In genomic region chrX:74353467-74353770, GRCm38 (mm10) we compare ENCODE assay signal across 8 mouse cellular contexts. TPM values are rescaled to one million over a fixed set of nuclear protein-coding genes. Genes with fewer than 3 reads are reported as not detected.
DNase-seq lines count a peak whose midpoint lies in the region; ATAC-seq and TF ChIP-seq lines count a peak whose summit lies in the region.

Lage3 (minus strand) TSS chrX:74353618.

- no peaks in the 10 kb centered on the region for H3K9me3 ChIP-seq in E14TG2a.4 (ENCODE audit: low read length)
- no peaks in the 10 kb centered on the region for H3K9me3 ChIP-seq in forebrain, embryonic 13.5 days (replicated peaks)
- H3K9me3 ChIP-seq in heart, postnatal 0 days (replicated peaks; ENCODE audit: control insufficient read depth, low read length): no peaks in the 10 kb centered on the region
- H3K9me3 ChIP-seq in liver, embryonic 16.5 days (replicated peaks; ENCODE audit: control insufficient read depth, low read length): no peaks in the 10 kb centered on the region
- no peaks in the 10 kb centered on the region for H3K9me3 ChIP-seq in neural tube, embryonic 13.5 days

- no peak within 1 kb of the TSS for H3K27ac ChIP-seq in forebrain, embryonic 13.5 days
- H3K27ac ChIP-seq in heart, postnatal 0 days (ENCODE audit: low read depth): peak within 1 kb of the TSS; percentile 30
- H3K27ac ChIP-seq in liver, embryonic 16.5 days (ENCODE audit: low read length): no peak within 1 kb of the TSS
- H3K27ac ChIP-seq in neural tube, embryonic 13.5 days (replicated peaks): peak within 1 kb of the TSS; percentile 76

- TF ChIP-seq CTCF in E14TG2a.4 (conservative IDR thresholded peaks at IDR 0.05; ENCODE audit: low read length): no peak
- no peak for TF ChIP-seq CTCF in heart, postnatal 0 days (IDR thresholded peaks at IDR 0.05; ENCODE audit: low read depth)

- peak within 1 kb of the TSS; percentile 63 for H3K4me2 ChIP-seq in forebrain, embryonic 13.5 days
- peak within 1 kb of the TSS; percentile 67 for H3K4me2 ChIP-seq in heart, postnatal 0 days (ENCODE audit: low read depth, low read length)
- H3K4me2 ChIP-seq in liver, embryonic 16.5 days (ENCODE audit: low read depth, low read length): peak within 1 kb of the TSS; percentile 66
- peak within 1 kb of the TSS; percentile 61 for H3K4me2 ChIP-seq in neural tube, embryonic 13.5 days

- H3K36me3 ChIP-seq in E14TG2a.4 (ENCODE audit: insufficient read depth, low read length): 0 out of 2 replicates have a peak, but pooled peaks cover 4% of the 10 kb centered on the region
- H3K36me3 ChIP-seq in forebrain, embryonic 13.5 days (ENCODE audit: poor library complexity, severe bottlenecking): no peaks in the 10 kb centered on the region
- H3K36me3 ChIP-seq in heart, postnatal 0 days (replicated peaks; ENCODE audit: control insufficient read depth, insufficient read depth, low read length): no peaks in the 10 kb centered on the region
- H3K36me3 ChIP-seq in liver, embryonic 16.5 days (ENCODE audit: control insufficient read depth, insufficient read depth): no peaks in the 10 kb centered on the region
- H3K36me3 ChIP-seq in neural tube, embryonic 13.5 days: no peaks in the 10 kb centered on the region

- H3K4me1 ChIP-seq in E14TG2a.4 (replicated peaks; ENCODE audit: low read depth, low read length): no peaks in the 10 kb centered on the region
- peaks cover 4% of the 10 kb centered on the region; the same call in 1 of the 2 replicates for H3K4me1 ChIP-seq in forebrain, embryonic 13.5 days
- H3K4me1 ChIP-seq in heart, postnatal 0 days (ENCODE audit: control insufficient read depth, insufficient read depth): no peaks in the 10 kb centered on the region
- no peaks in the 10 kb centered on the region for H3K4me1 ChIP-seq in liver, embryonic 16.5 days (ENCODE audit: control insufficient read depth, low read depth, low read length)
- peaks cover 6% of the 10 kb centered on the region; the same call in 1 of the 2 replicates for H3K4me1 ChIP-seq in neural tube, embryonic 13.5 days (replicated peaks)

- DNase-seq in heart, postnatal 0 days (ENCODE audit: low spot score): peak; percentile 65
- peak; percentile 87 to 91 for DNase-seq in kidney, postnatal 4 days
- peak; percentile 45 for DNase-seq in telencephalon, adult 2 months (ENCODE audit: low read depth, low spot score)

- TF ChIP-seq EP300 in heart, postnatal 0 days (IDR thresholded peaks at IDR 0.05; ENCODE audit: low read depth): no peak

- 21% methylated on average over 9 of the region's 22 CpGs for WGBS in forebrain, embryonic 13.5 days
- WGBS in heart, postnatal 0 days: 9% methylated on average over 9 of the region's 22 CpGs
- 13% methylated on average over 16 of the region's 22 CpGs for WGBS in liver, embryonic 16.5 days (ENCODE audit: insufficient replicate concordance)
- WGBS in neural tube, embryonic 13.5 days: 38% methylated on average over 5 of the region's 22 CpGs

- peak within 1 kb of the TSS; percentile 65 for H3K9ac ChIP-seq in forebrain, embryonic 13.5 days
- peak within 1 kb of the TSS; percentile 60 for H3K9ac ChIP-seq in heart, postnatal 0 days (replicated peaks; ENCODE audit: low read depth, low read length)
- peak within 1 kb of the TSS; percentile 59 for H3K9ac ChIP-seq in liver, embryonic 16.5 days (ENCODE audit: low read depth, low read length)
- H3K9ac ChIP-seq in neural tube, embryonic 13.5 days: peak within 1 kb of the TSS; percentile 74

- H3K27me3 ChIP-seq in E14TG2a.4 (ENCODE audit: insufficient read depth, low read length): no peaks in the 10 kb centered on the region
- no peaks in the 10 kb centered on the region for H3K27me3 ChIP-seq in forebrain, embryonic 13.5 days
- H3K27me3 ChIP-seq in heart, postnatal 0 days (ENCODE audit: control insufficient read depth, insufficient read depth, low read length): no peaks in the 10 kb centered on the region
- H3K27me3 ChIP-seq in liver, embryonic 16.5 days (ENCODE audit: control insufficient read depth, insufficient read depth, low read depth, low read length): no peaks in the 10 kb centered on the region
- H3K27me3 ChIP-seq in neural tube, embryonic 13.5 days: no peaks in the 10 kb centered on the region

- H3K4me3 ChIP-seq in E14TG2a.4 (replicated peaks; ENCODE audit: low read length): peak within 1 kb of the TSS; percentile 84
- peak within 1 kb of the TSS; percentile 45 for H3K4me3 ChIP-seq in forebrain, embryonic 13.5 days
- H3K4me3 ChIP-seq in heart, postnatal 0 days (ENCODE audit: low read depth, low read length): peak within 1 kb of the TSS; percentile 54
- peak within 1 kb of the TSS; percentile 61 for H3K4me3 ChIP-seq in liver, embryonic 16.5 days (ENCODE audit: low read depth, low read length)
- H3K4me3 ChIP-seq in neural tube, embryonic 13.5 days: peak within 1 kb of the TSS; percentile 46

- ATAC-seq in cerebellum, adult (ENCODE audit: insufficient number of reproducible peaks, low FRiP score, low TSS enrichment): peak; percentile 83; the same call in 1 of the 2 replicates
- peak; percentile 90 for ATAC-seq in forebrain, embryonic 13.5 days
- peak; percentile 92 for ATAC-seq in heart, postnatal 0 days (ENCODE audit: insufficient read depth, low read depth)
- peak; percentile 81 for ATAC-seq in liver, embryonic 16.5 days (ENCODE audit: low read depth)
- ATAC-seq in neural tube, embryonic 13.5 days (ENCODE audit: low read depth): peak; percentile 91

RNA-seq across cellular contexts. Expression of gene Lage3, which starts in this region (rescaled TPM):
- polyA plus RNA-seq in forebrain, embryonic 13.5 days (2015; fragmentation: Nextera tagmentation; extraction: Ambion mirVana): 101 and 116 TPM in 2 replicates
- total RNA-seq in heart, postnatal 0 days (2014; rRNA removed; ENCODE audit: low replicate concordance): 61.1 and 76.7 TPM in 2 replicates
- polyA plus RNA-seq in heart, postnatal 0 days (2015; fragmentation: Nextera tagmentation; extraction: Ambion mirVana): 83.9 and 94.9 TPM in 2 replicates
- polyA plus RNA-seq in liver, embryonic 16.5 days (2015; fragmentation: Nextera tagmentation; extraction: Ambion mirVana): 35.8 and 42.0 TPM in 2 replicates
- 70.6 and 80.4 TPM in 2 replicates for polyA plus RNA-seq in neural tube, embryonic 13.5 days (2015; fragmentation: Nextera tagmentation; extraction: Ambion mirVana)

Comparison
In these comparisons a context has a peak if more than half of its experiments do, and no peak if none do; other contexts are left out.
1. H3K27ac ChIP-seq: peak in heart, postnatal 0 days (single experiment) and neural tube, embryonic 13.5 days (single experiment); none in forebrain, embryonic 13.5 days (single experiment) and liver, embryonic 16.5 days (single experiment).
2. Peak in every context shown above with its lines, with median percentiles within 50 percentile points of each other: H3K4me3 ChIP-seq, ATAC-seq, H3K4me2 ChIP-seq, H3K9ac ChIP-seq and DNase-seq.